Mouse (Mus musculus): ENCODE measurements at regions not wholly inside any gene's neighbourhood (a gene's known extent, or its start where the extent isn't known, plus 50 kb on each side); places are given as distances from the start of the nearest gene placed in this dataset.

GRCm38 (mm10) chr8:126824575-126825208, 121.0 kb downstream of the Tomm20 start:
- Histone ChIP-seq H3K36me3 (ENCODE audit: control insufficient read depth, insufficient read depth) (no peaks in the 10 kb centered on the region), H3K79me2 (ENCODE audit: control insufficient read depth, insufficient read depth) (no peaks in the 10 kb centered on the region)

DNA sequence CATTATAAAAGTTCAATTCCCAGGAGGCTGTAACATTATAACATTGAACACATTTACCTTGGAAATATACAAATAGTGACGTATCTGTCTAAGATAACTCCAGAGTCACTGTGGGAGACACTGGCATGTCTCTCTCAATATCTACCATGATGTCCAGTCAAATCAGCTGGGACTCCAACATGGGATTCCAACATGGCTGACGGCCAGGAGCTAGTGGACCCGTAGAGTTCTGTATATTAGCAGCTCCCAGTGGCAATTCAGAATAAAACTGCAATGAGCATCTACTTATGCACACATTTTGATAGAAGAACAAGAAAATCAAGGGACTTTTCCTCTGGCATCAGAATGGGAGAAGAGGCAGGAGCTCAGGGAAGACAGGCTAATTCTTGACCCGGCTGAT, 123.4 kb downstream of the Tomm20 start:
- Histone ChIP-seq H3K79me2 (ENCODE audit: control insufficient read depth, insufficient read depth) (no peaks in the 10 kb centered on the region), H3ac (ENCODE audit: control insufficient read depth, insufficient read length, low read depth) (no peak overlapping the region), H3K27me3 (ENCODE audit: control insufficient read depth, insufficient read depth, insufficient read length) (no peaks in the 10 kb centered on the region), H3K36me3 (ENCODE audit: control insufficient read depth, insufficient read depth) (no peaks in the 10 kb centered on the region), H3K79me3 (ENCODE audit: low read depth) (no peaks in the 10 kb centered on the region), H3K4me3 (ENCODE audit: insufficient read depth, poor library complexity, severe bottlenecking) (no peak overlapping the region)
- no peak for TF ChIP-seq MAX (IDR thresholded peaks at IDR 0.05)
- no peak for TF ChIP-seq USF1 (IDR thresholded peaks at IDR 0.05; ENCODE audit: low read depth)
- no peak for TF ChIP-seq CEBPB (IDR thresholded peaks at IDR 0.05; ENCODE audit: low read depth)
- TF ChIP-seq MYOD1 (IDR thresholded peaks at IDR 0.05; ENCODE audit: control insufficient read depth, insufficient read length, low read depth) = no peak
- no peak for TF ChIP-seq MYOG (IDR thresholded peaks at IDR 0.05; ENCODE audit: control insufficient read depth, extremely low read depth, insufficient read length)
- no peak for TF ChIP-seq CTCF (IDR thresholded peaks at IDR 0.05; ENCODE audit: control insufficient read depth, insufficient read depth, insufficient read length)
- no peak for TF ChIP-seq FOSL1 (IDR thresholded peaks at IDR 0.05; ENCODE audit: insufficient read depth, low read length, poor library complexity, severe bottlenecking)

More at GRCm38 (mm10) chr8:126824575-126825208, 121.0 kb downstream of the Tomm20 start:
- Histone ChIP-seq H3K4me3 (ENCODE audit: insufficient read depth, poor library complexity, severe bottlenecking) (no peak overlapping the region), H3K79me3 (ENCODE audit: low read depth) (no peaks in the 10 kb centered on the region), H3ac (ENCODE audit: control insufficient read depth, insufficient read length, low read depth) (no peak overlapping the region), H3K27me3 (ENCODE audit: control insufficient read depth, insufficient read depth, insufficient read length) (no peaks in the 10 kb centered on the region)
- TF ChIP-seq CTCF (IDR thresholded peaks at IDR 0.05; ENCODE audit: control insufficient read depth, insufficient read depth, insufficient read length) (no peak), FOSL1 (IDR thresholded peaks at IDR 0.05; ENCODE audit: insufficient read depth, low read length, poor library complexity, severe bottlenecking) (no peak)

DNA sequence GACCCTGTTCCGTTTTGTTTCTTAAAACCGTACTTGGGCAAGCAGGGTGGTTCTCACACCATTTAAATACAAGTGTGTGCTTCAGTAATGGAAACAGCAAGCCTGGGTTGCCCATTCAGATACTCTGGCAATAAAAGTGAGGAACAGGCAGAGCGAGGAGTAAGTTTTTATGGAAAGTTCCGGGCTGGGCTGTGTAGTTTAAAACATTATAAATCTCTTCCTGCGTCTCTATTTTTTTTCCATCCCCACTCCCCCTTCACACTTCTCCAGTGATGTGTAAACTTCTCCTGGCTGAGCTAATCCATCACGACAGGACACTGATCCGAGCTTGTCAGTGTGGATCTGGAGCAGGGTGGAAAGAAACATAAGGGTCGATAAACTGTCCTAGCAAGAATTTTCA, 124.4 kb downstream of the Tomm20 start:
- Histone ChIP-seq H3ac (ENCODE audit: control insufficient read depth, insufficient read length, low read depth) (no peak overlapping the region), H3K27me3 (ENCODE audit: control insufficient read depth, insufficient read depth, insufficient read length) (no peaks in the 10 kb centered on the region), H3K79me3 (ENCODE audit: low read depth) (no peaks in the 10 kb centered on the region), H3K4me3 (ENCODE audit: insufficient read depth, poor library complexity, severe bottlenecking) (no peak overlapping the region), H3K36me3 (ENCODE audit: control insufficient read depth, insufficient read depth) (no peaks in the 10 kb centered on the region), H3K79me2 (ENCODE audit: control insufficient read depth, insufficient read depth) (no peaks in the 10 kb centered on the region)
- TF ChIP-seq MAX (IDR thresholded peaks at IDR 0.05) (no peak), MYOD1 (IDR thresholded peaks at IDR 0.05; ENCODE audit: control insufficient read depth, insufficient read length, low read depth) (no peak)

DNA sequence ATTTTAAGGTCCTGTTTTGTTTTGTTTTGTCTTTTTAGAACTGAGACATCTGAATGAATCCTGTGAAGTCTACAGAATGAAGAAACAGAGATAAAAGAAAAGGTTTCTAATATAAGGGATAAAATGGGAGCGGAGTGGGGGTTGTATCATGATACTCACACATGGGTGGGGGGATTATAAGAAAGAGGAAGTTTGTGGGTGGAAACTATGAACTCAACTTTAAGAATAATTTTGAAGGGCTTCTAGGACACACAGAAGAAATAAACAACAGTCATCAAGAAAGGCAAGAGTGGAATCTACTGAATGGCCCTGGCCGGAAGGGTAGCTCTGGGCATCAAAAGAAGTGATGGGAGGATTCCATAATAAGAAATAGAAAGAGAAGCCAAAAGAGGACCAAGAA, 125.1 kb downstream of the Tomm20 start:
- Histone ChIP-seq H3K79me2 (ENCODE audit: control insufficient read depth, insufficient read depth) (no peaks in the 10 kb centered on the region), H3K79me3 (ENCODE audit: low read depth) (no peaks in the 10 kb centered on the region), H3ac (ENCODE audit: control insufficient read depth, insufficient read length, low read depth) (no peak overlapping the region), H3K4me3 (ENCODE audit: insufficient read depth, poor library complexity, severe bottlenecking) (no peak overlapping the region), H3K36me3 (ENCODE audit: control insufficient read depth, insufficient read depth) (no peaks in the 10 kb centered on the region), H3K27me3 (ENCODE audit: control insufficient read depth, insufficient read depth, insufficient read length) (no peaks in the 10 kb centered on the region)
- TF ChIP-seq MYOD1 (IDR thresholded peaks at IDR 0.05; ENCODE audit: control insufficient read depth, insufficient read length, low read depth) (no peak), CEBPB (IDR thresholded peaks at IDR 0.05; ENCODE audit: low read depth) (no peak), MAX (IDR thresholded peaks at IDR 0.05) (no peak), FOSL1 (IDR thresholded peaks at IDR 0.05; ENCODE audit: insufficient read depth, low read length, poor library complexity, severe bottlenecking) (no peak), CTCF (IDR thresholded peaks at IDR 0.05; ENCODE audit: control insufficient read depth, insufficient read depth, insufficient read length) (no peak), MYOG (IDR thresholded peaks at IDR 0.05; ENCODE audit: control insufficient read depth, extremely low read depth, insufficient read length) (no peak), USF1 (IDR thresholded peaks at IDR 0.05; ENCODE audit: low read depth) (no peak)

DNA sequence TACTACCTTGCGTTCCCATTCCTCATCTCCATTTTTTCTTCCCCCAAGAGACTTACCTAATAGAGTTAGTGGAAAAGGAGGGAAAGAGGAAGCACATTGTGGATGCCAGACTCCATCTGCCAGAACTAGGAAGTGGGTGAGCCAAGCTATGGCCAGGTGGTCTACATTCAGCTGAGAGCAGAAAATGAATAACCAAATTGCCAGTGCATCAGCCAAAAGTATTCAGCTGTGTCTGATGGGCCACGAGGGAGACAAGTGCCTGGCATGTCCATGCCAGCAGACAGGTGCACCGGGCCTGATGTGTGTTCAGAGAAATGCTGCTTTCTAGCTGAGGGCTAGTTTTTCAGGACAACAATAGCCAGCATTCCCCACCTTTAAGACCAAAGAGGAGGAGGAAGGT, 126.4 kb downstream of the Tomm20 start:
- no peak overlapping the region for H3K4me3 ChIP-seq (ENCODE audit: insufficient read depth, poor library complexity, severe bottlenecking)
- no peaks in the 10 kb centered on the region for H3K79me3 ChIP-seq (ENCODE audit: low read depth)
- no peaks in the 10 kb centered on the region for H3K79me2 ChIP-seq (ENCODE audit: control insufficient read depth, insufficient read depth)
- no peak overlapping the region for H3ac ChIP-seq (ENCODE audit: control insufficient read depth, insufficient read length, low read depth)
- TF ChIP-seq FOSL1 (IDR thresholded peaks at IDR 0.05; ENCODE audit: insufficient read depth, low read length, poor library complexity, severe bottlenecking) (no peak), USF1 (IDR thresholded peaks at IDR 0.05; ENCODE audit: low read depth) (no peak), MAX (IDR thresholded peaks at IDR 0.05) (no peak), CEBPB (IDR thresholded peaks at IDR 0.05; ENCODE audit: low read depth) (no peak), MYOD1 (IDR thresholded peaks at IDR 0.05; ENCODE audit: control insufficient read depth, insufficient read length, low read depth) (no peak), CTCF (IDR thresholded peaks at IDR 0.05; ENCODE audit: control insufficient read depth, insufficient read depth, insufficient read length) (no peak), MYOG (IDR thresholded peaks at IDR 0.05; ENCODE audit: control insufficient read depth, extremely low read depth, insufficient read length) (no peak)
- H3K27me3 ChIP-seq (ENCODE audit: control insufficient read depth, insufficient read depth, insufficient read length) = no peaks in the 10 kb centered on the region
- H3K36me3 ChIP-seq (ENCODE audit: control insufficient read depth, insufficient read depth) = no peaks in the 10 kb centered on the region

DNA sequence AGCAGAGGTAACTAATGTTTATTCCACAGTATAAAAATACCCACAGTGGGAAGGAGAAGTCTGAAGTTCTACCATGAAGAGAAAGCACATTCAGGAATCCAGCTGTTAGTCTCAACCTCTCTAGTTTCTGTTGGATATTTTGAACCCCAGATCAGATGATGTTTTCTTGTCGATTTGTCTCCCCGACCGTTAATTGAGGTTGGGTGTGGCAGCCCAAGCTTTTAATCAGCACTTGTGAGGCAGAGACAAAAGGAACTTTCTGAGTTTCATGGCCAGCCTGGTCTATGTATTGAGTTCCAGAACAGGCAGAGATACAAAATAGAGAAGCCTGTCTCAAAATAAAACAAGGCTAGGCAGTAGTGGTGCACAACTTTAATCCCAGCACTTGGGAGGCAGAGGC, 129.5 kb downstream of the Tomm20 start:
- Histone ChIP-seq H3K79me3 (ENCODE audit: low read depth) (no peaks in the 10 kb centered on the region), H3K36me3 (ENCODE audit: control insufficient read depth, insufficient read depth) (no peaks in the 10 kb centered on the region), H3K27me3 (ENCODE audit: control insufficient read depth, insufficient read depth, insufficient read length) (no peaks in the 10 kb centered on the region), H3K4me3 (ENCODE audit: insufficient read depth, poor library complexity, severe bottlenecking) (no peak overlapping the region), H3K79me2 (ENCODE audit: control insufficient read depth, insufficient read depth) (no peaks in the 10 kb centered on the region), H3ac (ENCODE audit: control insufficient read depth, insufficient read length, low read depth) (no peak overlapping the region)
- TF ChIP-seq MYOD1 (IDR thresholded peaks at IDR 0.05; ENCODE audit: control insufficient read depth, insufficient read length, low read depth) (no peak), FOSL1 (IDR thresholded peaks at IDR 0.05; ENCODE audit: insufficient read depth, low read length, poor library complexity, severe bottlenecking) (no peak), CEBPB (IDR thresholded peaks at IDR 0.05; ENCODE audit: low read depth) (no peak)
